Mouse (Mus musculus) MN1 (cell line): ENCODE data around the gene Fyttd1.
"Not testable (repeated sequence)": the region's sequence is repeated elsewhere in the genome, so short reads cannot be mapped to it uniquely, and the experiment has no call there.

Source experiments
- DNase-seq: peaks from one replicate; pipeline ENCODE4 v3.0.0-alpha.2; 2016; ENCODE audit warnings: low spot score

The Fyttd1 gene

GRCm38 (mm10) chr16:32877343-32878156 is at the start of gene Fyttd1, which contains the start of gene Rubcn:
Gene Fyttd1, plus strand, starts transcription at chr16:32877500.
Gene Rubcn, minus strand, starts transcription at chr16:32877766.
- peak; percentile 94 for DNase-seq

- DNase-seq: no peak
These were observed 48.2 kb upstream of the Fyttd1 start for GRCm38 (mm10) chr16:32829104-32829503.

GRCm38 (mm10) chr16:32831501-32831900 is 45.8 kb upstream of the Fyttd1 start:
- no peak for DNase-seq

GRCm38 (mm10) chr16:32847103-32847502 is 30.2 kb upstream of the Fyttd1 start:
- DNase-seq: no peak

GRCm38 (mm10) chr16:32849042-32849830 is 28.1 kb upstream of the Fyttd1 start:
- no peak for DNase-seq

GRCm38 (mm10) chr16:32853492-32854049 is 23.7 kb upstream of the Fyttd1 start:
- DNase-seq: no peak

GRCm38 (mm10) chr16:32854050-32854571 is 23.2 kb upstream of the Fyttd1 start:
- peak; percentile 9 for DNase-seq

- DNase-seq: no peak
These were observed 20.5 kb upstream of the Fyttd1 start for GRCm38 (mm10) chr16:32856751-32857150.

- no peak for DNase-seq
These were observed 18.9 kb upstream of the Fyttd1 start for GRCm38 (mm10) chr16:32858356-32858755.

- DNase-seq: no peak
These were observed 18.3 kb upstream of the Fyttd1 start for GRCm38 (mm10) chr16:32858771-32859636.

GRCm38 (mm10) chr16:32861813-32862385 is 15.4 kb upstream of the Fyttd1 start:
- DNase-seq: no peak

- no peak for DNase-seq
These were observed 11.9 kb upstream of the Fyttd1 start for GRCm38 (mm10) chr16:32865401-32865800.

- DNase-seq: no peak
These were observed 10.6 kb upstream of the Fyttd1 start for GRCm38 (mm10) chr16:32866713-32867112.

- DNase-seq: peak; percentile 90
These were observed 9.3 kb upstream of the Fyttd1 start for GRCm38 (mm10) chr16:32867919-32868552.

GRCm38 (mm10) chr16:32870231-32870630 is 7.1 kb upstream of the Fyttd1 start:
- no peak for DNase-seq

GRCm38 (mm10) chr16:32873366-32873765 is 3.9 kb upstream of the Fyttd1 start:
- DNase-seq: no peak

- not testable (repeated sequence) for DNase-seq
These were observed 2.0 kb upstream of the Fyttd1 start for GRCm38 (mm10) chr16:32875281-32875680.

GRCm38 (mm10) chr16:32875847-32876246 is 1.5 kb upstream of the Fyttd1 start:
- no peak for DNase-seq

- no peak for DNase-seq
These were observed 469 bp upstream of the Fyttd1 start for GRCm38 (mm10) chr16:32876831-32877230.

GRCm38 (mm10) chr16:32878157-32878598 is 878 bp downstream of the Fyttd1 start:
- DNase-seq: peak; percentile 36
